Mouse (Mus musculus) ES-Bruce4 (cell line): ENCODE measurements around the gene Hist1h4a. TPM values are rescaled to one million over a fixed set of nuclear protein-coding genes. Genes with fewer than 3 reads are reported as not detected.
"Not testable (repeated sequence)": the region's sequence is repeated elsewhere in the genome, so short reads cannot be mapped to it uniquely, and the experiment has no call there.

Experiments used
- H3K27ac ChIP-seq: 2 replicates; pipeline ENCODE4 v1.5.1; 2012; ENCODE audit warnings: low read length, inconsistent platforms; ENCODE audit not compliant: insufficient read depth
- H3K27me3 ChIP-seq: 2 replicates; pipeline ENCODE4 v1.6.1; 2012; ENCODE audit warnings: mild to moderate bottlenecking, low read length, inconsistent platforms; ENCODE audit not compliant: control insufficient read depth, poor library complexity, insufficient read depth, severe bottlenecking
- H3K36me3 ChIP-seq: 2 replicates; pipeline ENCODE4 v1.6.1; 2012; ENCODE audit warnings: inconsistent platforms, mild to moderate bottlenecking, low read length, moderate library complexity; ENCODE audit not compliant: control insufficient read depth, poor library complexity, insufficient read depth, severe bottlenecking
- H3K4me1 ChIP-seq: one replicate; pipeline ENCODE4 v1.8.1; 2011; ENCODE audit warnings: low read length; ENCODE audit not compliant: control insufficient read depth, insufficient read depth
- H3K4me3 ChIP-seq: 2 replicates; pipeline ENCODE4 v1.5.1; 2011; ENCODE audit warnings: low read depth, mild to moderate bottlenecking, low read length
- H3K9ac ChIP-seq: 2 replicates; pipeline ENCODE4 v1.6.1; 2012; ENCODE audit warnings: low read depth, mild to moderate bottlenecking, inconsistent platforms; ENCODE audit not compliant: poor library complexity, severe bottlenecking
- H3K9me3 ChIP-seq: replicated peaks from 2 replicates; pipeline ENCODE4 v1.6.1; 2012; ENCODE audit warnings: mild to moderate bottlenecking, low read length, inconsistent platforms; ENCODE audit not compliant: control insufficient read depth, poor library complexity, insufficient read depth, severe bottlenecking
- CTCF ChIP-seq: IDR thresholded peaks from one replicate; pipeline ENCODE4 v1.8.1; 2011; ENCODE audit warnings: low read depth, low read length
- EP300 ChIP-seq: IDR thresholded peaks from 2 replicates; pipeline ENCODE4 v1.6.1; 2011; ENCODE audit warnings: low read depth, low read length; ENCODE audit not compliant: insufficient read depth
- POLR2A ChIP-seq: IDR thresholded peaks from one replicate; pipeline ENCODE4 v1.8.1; 2011; ENCODE audit warnings: low read length; ENCODE audit not compliant: insufficient read depth
- polyA plus RNA-seq: library from polyadenylated mRNA; stranded (reverse); fragments of >200 nt; gene quantifications from 2 replicates; pipeline ENCODE4 v1.2.4, GENCODE M21; 2011; ENCODE audit warnings: low read depth; ENCODE audit not compliant: missing spikeins, insufficient read depth, insufficient read length

The Hist1h4a gene
- polyA plus RNA-seq, 1 experiment: 3.1 TPM

GRCm38 (mm10) chr13:23730479-23730878 lies 30.6 kb downstream of the Hist1h4a start:
- no peak overlapping the region for H3K9ac ChIP-seq
- no peak overlapping the region for H3K27ac ChIP-seq
- H3K36me3 ChIP-seq: no peaks in the 10 kb centered on the region
- TF ChIP-seq EP300 (no peak), CTCF (no peak), POLR2A (no peak)
- H3K27me3 ChIP-seq: no peaks in the 10 kb centered on the region
- no peak overlapping the region for H3K4me3 ChIP-seq
- H3K4me1 ChIP-seq: no peaks in the 10 kb centered on the region
- no peaks in the 10 kb centered on the region for H3K9me3 ChIP-seq

DNA sequence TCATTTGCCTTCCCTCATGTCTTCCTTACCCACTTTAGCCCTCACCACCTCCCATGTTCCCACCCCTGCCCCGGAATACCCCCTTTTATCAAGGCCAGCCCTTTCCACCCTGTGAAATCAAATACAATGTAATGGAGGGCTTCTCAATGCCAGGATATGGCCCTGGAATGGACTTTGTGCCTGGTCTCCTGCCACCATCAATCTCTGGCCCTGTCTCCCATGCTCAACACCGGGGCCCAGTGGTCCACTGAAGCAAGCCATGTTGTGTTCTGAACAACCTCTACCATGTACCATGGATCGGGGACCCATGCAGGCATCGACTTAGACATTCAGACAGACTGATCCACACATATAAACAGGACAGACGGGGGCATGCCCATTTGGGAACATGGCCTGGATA lies 31.3 kb downstream of the Hist1h4a start:
- Histone ChIP-seq H3K9me3 (no peaks in the 10 kb centered on the region), H3K9ac (no peak overlapping the region), H3K4me1 (no peaks in the 10 kb centered on the region), H3K27ac (no peak overlapping the region), H3K36me3 (no peaks in the 10 kb centered on the region), H3K27me3 (no peaks in the 10 kb centered on the region), H3K4me3 (no peak overlapping the region)
- TF ChIP-seq POLR2A (no peak), CTCF (no peak)

- TF ChIP-seq POLR2A (no peak), EP300 (no peak), CTCF (no peak)
- no peak overlapping the region for H3K27ac ChIP-seq
- no peaks in the 10 kb centered on the region for H3K4me1 ChIP-seq
- H3K36me3 ChIP-seq: no peaks in the 10 kb centered on the region
- H3K27me3 ChIP-seq: no peaks in the 10 kb centered on the region
- H3K9me3 ChIP-seq: no peaks in the 10 kb centered on the region
- no peak overlapping the region for H3K4me3 ChIP-seq
- no peak overlapping the region for H3K9ac ChIP-seq
These were observed 31.9 kb downstream of the Hist1h4a start for GRCm38 (mm10) chr13:23729192-23729525.

DNA sequence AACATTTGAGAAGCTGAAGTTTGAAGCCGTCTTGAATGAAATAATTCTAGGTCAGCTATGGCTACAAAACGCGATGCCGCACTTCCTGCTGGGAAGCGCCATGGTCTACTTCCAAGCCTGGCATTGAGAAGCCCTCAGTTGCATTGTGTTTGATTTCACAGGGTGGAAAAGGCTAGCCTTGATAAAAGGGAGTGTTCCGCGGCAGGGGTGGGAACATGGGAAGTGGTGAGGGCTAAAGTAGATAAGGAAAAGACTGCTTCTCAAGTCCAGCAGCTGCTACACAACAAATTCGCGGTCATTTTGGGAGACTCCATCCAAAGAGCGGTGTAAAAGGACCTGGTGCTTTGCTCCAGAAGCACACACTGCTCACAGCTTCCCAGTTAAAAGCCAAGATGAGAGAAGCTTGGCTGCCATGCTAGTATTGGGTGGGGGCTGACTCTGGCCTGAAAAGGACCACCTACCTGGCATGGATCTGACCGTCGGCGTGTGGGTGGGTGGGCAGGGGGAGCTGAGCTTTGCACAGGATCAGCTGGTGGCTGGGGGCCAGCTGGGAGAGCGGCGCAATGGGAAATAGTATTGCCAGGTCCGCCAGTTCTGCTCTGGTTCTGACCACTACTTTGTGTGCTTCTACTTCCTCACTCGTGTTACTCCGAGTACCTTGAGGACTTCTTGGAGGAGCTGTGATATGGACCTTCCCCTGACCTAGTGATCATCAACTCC lies 32.4 kb downstream of the Hist1h4a start:
- no peak overlapping the region for H3K27ac ChIP-seq
- TF ChIP-seq EP300: no peak
- no peak for TF ChIP-seq CTCF
- TF ChIP-seq POLR2A: no peak
- H3K27me3 ChIP-seq: no peaks in the 10 kb centered on the region
- H3K36me3 ChIP-seq: no peaks in the 10 kb centered on the region
- no peaks in the 10 kb centered on the region for H3K9me3 ChIP-seq
- no peaks in the 10 kb centered on the region for H3K4me1 ChIP-seq
- no peak overlapping the region for H3K9ac ChIP-seq
- no peak overlapping the region for H3K4me3 ChIP-seq

- no peak overlapping the region for H3K4me3 ChIP-seq
- no peaks in the 10 kb centered on the region for H3K4me1 ChIP-seq
- H3K27me3 ChIP-seq: no peaks in the 10 kb centered on the region
- H3K27ac ChIP-seq: no peak overlapping the region
- H3K9ac ChIP-seq: no peak overlapping the region
- TF ChIP-seq CTCF (no peak), EP300 (no peak), POLR2A (no peak)
- H3K36me3 ChIP-seq: no peaks in the 10 kb centered on the region
- no peaks in the 10 kb centered on the region for H3K9me3 ChIP-seq
These were observed 35.8 kb downstream of the Hist1h4a start for GRCm38 (mm10) chr13:23725213-23725612.

GRCm38 (mm10) chr13:23724239-23724638 lies 36.8 kb downstream of the Hist1h4a start:
- TF ChIP-seq EP300: no peak
- no peak for TF ChIP-seq CTCF
- TF ChIP-seq POLR2A: no peak
- no peaks in the 10 kb centered on the region for H3K27me3 ChIP-seq
- no peak overlapping the region for H3K4me3 ChIP-seq

GRCm38 (mm10) chr13:23717593-23718245 lies 43.3 kb downstream of the Hist1h4a start:
- not testable (repeated sequence) for H3K27ac ChIP-seq

More at GRCm38 (mm10) chr13:23724239-23724638, 36.8 kb downstream of the Hist1h4a start:
- Histone ChIP-seq H3K4me1 (no peaks in the 10 kb centered on the region), H3K9me3 (no peaks in the 10 kb centered on the region), H3K27ac (no peak overlapping the region), H3K36me3 (no peaks in the 10 kb centered on the region), H3K9ac (no peak overlapping the region)

More at GRCm38 (mm10) chr13:23717593-23718245, 43.3 kb downstream of the Hist1h4a start:
- H3K4me1 ChIP-seq, H3K9me3 ChIP-seq, H3K27me3 ChIP-seq, H3K4me3 ChIP-seq, H3K36me3 ChIP-seq, H3K9ac ChIP-seq: not testable (repeated sequence)
